Mouse (Mus musculus): ENCODE results near the gene Col9a1.

Col9a1 gene

GRCm38 (mm10) chr1:24195070-24195840, 17.8 kb downstream of the Col9a1 start:
- ChIA-PET CTCF (interaction anchor here in 1 of 4 experiments (0.5 kb wide), 1 partner anchor 319 kb away, joined by 4 read pairs; no protein-coding TSS in a partner anchor), POLR2A (no interaction called here)

GRCm38 (mm10) chr1:24195951-24196517, 18.6 kb downstream of the Col9a1 start:
- ChIA-PET POLR2A (no interaction called here), CTCF (interaction anchor here in 1 of 4 experiments (0.5 kb wide), 1 partner anchor 320 kb away, joined by 4 read pairs; no protein-coding TSS in a partner anchor)

GRCm38 (mm10) chr1:24211621-24212385, 34.4 kb downstream of the Col9a1 start:
- POLR2A ChIA-PET, result no interaction called here
- CTCF ChIA-PET, result no interaction called here

- ChIA-PET CTCF (interaction anchor here in 1 of 4 experiments (1.5 kb wide), 1 partner anchor 30 kb away, joined by 3 read pairs; no protein-coding TSS in a partner anchor), POLR2A (no interaction called here)
Measured at GRCm38 (mm10) chr1:24219041-24219440, 41.6 kb downstream of the Col9a1 start.

- ChIA-PET POLR2A (no interaction called here), CTCF (no interaction called here)
Measured at GRCm38 (mm10) chr1:24222231-24222630, 44.8 kb downstream of the Col9a1 start.

- ChIA-PET POLR2A (no interaction called here), CTCF (interaction anchor here in 1 of 4 experiments (0.6 kb wide), 1 partner anchor 354 kb away, joined by 4 read pairs; no protein-coding TSS in a partner anchor)
Measured at GRCm38 (mm10) chr1:24222981-24223612, 45.7 kb downstream of the Col9a1 start.

GRCm38 (mm10) chr1:24225825-24226526, 48.6 kb downstream of the Col9a1 start:
- ChIA-PET POLR2A (no interaction called here), CTCF (no interaction called here)

GRCm38 (mm10) chr1:24226941-24227711, 49.7 kb downstream of the Col9a1 start:
- CTCF ChIA-PET, result no interaction called here
- POLR2A ChIA-PET, result no interaction called here

GRCm38 (mm10) chr1:24229552-24229951, 52.1 kb downstream of the Col9a1 start:
- ChIA-PET POLR2A (no interaction called here), CTCF (no interaction called here)

- ChIA-PET CTCF (no interaction called here), POLR2A (no interaction called here)
Measured at GRCm38 (mm10) chr1:24230428-24230827, 53.0 kb downstream of the Col9a1 start.

- ChIA-PET POLR2A (interaction anchor here in 1 of 4 experiments (1.0 kb wide), 1 partner anchor 131 kb away, joined by 4 read pairs; the partner anchor contains the start of gene Fam135a), CTCF (interaction anchor here in 1 of 4 experiments (0.7 kb wide), 1 partner anchor 78 kb away, joined by 3 read pairs; no protein-coding TSS in a partner anchor)
Measured at GRCm38 (mm10) chr1:24231504-24232270, 54.3 kb downstream of the Col9a1 start.

GRCm38 (mm10) chr1:24236330-24236729, 58.9 kb downstream of the Col9a1 start:
- CTCF ChIA-PET, result no interaction called here
- POLR2A ChIA-PET, result no interaction called here

GRCm38 (mm10) chr1:24240039-24240691, 62.8 kb downstream of the Col9a1 start:
- ChIA-PET CTCF (interaction anchor here in 1 of 4 experiments (0.7 to 0.9 kb wide), 3 partner anchors 21 to 432 kb away, joined by 3 read pairs; no protein-coding TSS in a partner anchor), POLR2A (no interaction called here)

GRCm38 (mm10) chr1:24244931-24245330, 67.5 kb downstream of the Col9a1 start:
- ChIA-PET POLR2A (no interaction called here), CTCF (interaction anchor here in 1 of 4 experiments (0.8 to 1.0 kb wide), 2 partner anchors 108 to 418 kb away, joined by 3 to 4 read pairs; no protein-coding TSS in a partner anchor)

GRCm38 (mm10) chr1:24245700-24246375, 68.4 kb downstream of the Col9a1 start:
- CTCF ChIA-PET, result interaction anchor here in 1 of 4 experiments (0.6 kb wide), 1 partner anchor 1888 kb away, joined by 3 read pairs; no protein-coding TSS in a partner anchor
- POLR2A ChIA-PET, result no interaction called here

All from embryonic stem cell, embryonic (primary cell).